ENCODE assay signal across 22 mouse cellular contexts in the genomic region with DNA sequence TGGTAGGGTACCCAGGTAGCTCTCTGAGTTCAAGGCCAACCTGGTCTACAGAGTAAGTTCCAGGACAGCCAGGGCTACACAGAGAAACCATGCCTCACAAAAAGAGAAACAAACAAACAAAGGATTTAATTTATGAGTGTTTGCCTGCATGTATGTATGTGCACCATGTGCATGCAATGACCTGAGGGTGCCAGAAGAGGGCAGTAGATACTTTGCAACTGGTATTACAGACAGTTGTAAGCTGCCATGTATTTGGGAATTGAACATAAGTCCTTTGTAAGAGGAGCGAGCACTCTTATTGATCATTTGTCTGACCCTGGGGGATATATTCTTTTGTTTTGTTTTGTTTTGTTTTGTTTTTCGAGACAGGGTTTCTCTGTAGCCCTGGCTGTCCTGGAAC. TPM values are rescaled to one million over a fixed set of nuclear protein-coding genes. Genes with fewer than 3 reads are reported as not detected.
A peak's percentile ranks its signal among the peaks of the same experiment; 100 is the strongest.
DNase-seq lines count a peak whose midpoint lies in the region; ATAC-seq and TF ChIP-seq lines count a peak whose summit lies in the region.
"Had no signal": no experiment of that assay in that cellular context is flagged by ENCODE, and none has a peak within 500 bp of the region (broad histone marks: within the 10 kb centered on the region; RNA-seq: fewer than 3 reads in every experiment).

No protein-coding gene starts in this region.

- no peak for TF ChIP-seq RAD21 in CH12.LX (IDR thresholded peaks at IDR 0.05; ENCODE audit: low read depth, low read length)

- no peak for TF ChIP-seq POLR2A in CH12.LX (IDR thresholded peaks at IDR 0.05; ENCODE audit: low read depth, low read length)

- H3K9me3 ChIP-seq in liver, embryonic 14.5 days (ENCODE audit: control insufficient read depth, low read length), result no peaks in the 10 kb centered on the region; the same call in 1 of the 2 replicates
- peaks cover 3% of the 10 kb centered on the region for H3K9me3 ChIP-seq in CH12.LX (replicated peaks; ENCODE audit: low read length)
- H3K9me3 ChIP-seq in forebrain, embryonic 15.5 days, result no peaks in the 10 kb centered on the region
- H3K9me3 ChIP-seq: embryonic facial prominence, embryonic 13.5 days; hindbrain, embryonic 13.5 days had no signal

- in situ Hi-C loops in CH12.LX (cut with MboI; ENCODE audit: low pct_ligation_motif_present, low pct_unique_long_range_greater_than_20kb, low sequenced_read_pairs), result no loop called here

- no peak for TF ChIP-seq EP300 in liver, embryonic 14.5 days (IDR thresholded peaks at IDR 0.05; ENCODE audit: low read depth)
- no peak for TF ChIP-seq EP300 in CH12.LX (IDR thresholded peaks at IDR 0.05; ENCODE audit: low read length)

- no peaks in the 10 kb centered on the region for H3K27me3 ChIP-seq in liver, embryonic 14.5 days (ENCODE audit: control insufficient read depth, insufficient read depth, low read length)
- no peaks in the 10 kb centered on the region for H3K27me3 ChIP-seq in CH12.LX (replicated peaks)
- no peaks in the 10 kb centered on the region for H3K27me3 ChIP-seq in forebrain, embryonic 15.5 days
- H3K27me3 ChIP-seq: embryonic facial prominence, embryonic 13.5 days; forebrain, embryonic 12.5 days; hindbrain, embryonic 13.5 days; megakaryocyte, embryonic 14.5 days; midbrain, embryonic 13.5 days; neural tube, embryonic 12.5 days had no signal

- no peak overlapping the region for H3K27ac ChIP-seq in liver, embryonic 14.5 days
- no peak overlapping the region for H3K27ac ChIP-seq in CH12.LX (ENCODE audit: insufficient read depth, low read depth)
- H3K27ac ChIP-seq in forebrain, embryonic 15.5 days (replicated peaks), result no peak overlapping the region
- H3K27ac ChIP-seq: embryonic facial prominence, embryonic 13.5 days; forebrain, embryonic 12.5 days; hindbrain, embryonic 13.5 days; midbrain, embryonic 13.5 days; neural tube, embryonic 12.5 days had no signal

- no peaks in the 10 kb centered on the region for H3K79me2 ChIP-seq in CH12.LX (replicated peaks; ENCODE audit: control insufficient read depth, extremely low read depth, insufficient read depth, poor library complexity, severe bottlenecking)

- 71% methylated on average over 2 of the region's 2 CpGs for WGBS in liver, embryonic 14.5 days (ENCODE audit: insufficient replicate concordance)
- 94% methylated on average over 2 of the region's 2 CpGs for WGBS in forebrain, embryonic 15.5 days

- H3K4me1 ChIP-seq in liver, embryonic 14.5 days (replicated peaks; ENCODE audit: control insufficient read depth in 2 of 2, insufficient read depth in 2 of 2, low read length in 1 of 2), result no peaks in the 10 kb centered on the region
- H3K4me1 ChIP-seq in CH12.LX (ENCODE audit: control insufficient read depth in 1 of 2, insufficient read depth in 2 of 2), result no peaks in the 10 kb centered on the region
- no peaks in the 10 kb centered on the region for H3K4me1 ChIP-seq in forebrain, embryonic 15.5 days
- H3K4me1 ChIP-seq: embryonic facial prominence, embryonic 13.5 days; forebrain, embryonic 12.5 days; hindbrain, embryonic 13.5 days; megakaryocyte, embryonic 14.5 days; midbrain, embryonic 13.5 days; neural tube, embryonic 12.5 days had no signal

- no peak overlapping the region for H3K4me3 ChIP-seq in liver, embryonic 14.5 days (ENCODE audit: insufficient read depth in 1 of 2, low read depth in 2 of 2, low read length in 2 of 2)
- no peak overlapping the region for H3K4me3 ChIP-seq in CH12.LX (replicated peaks in 1 of 3; ENCODE audit: low read depth in 2 of 3, low read length in 2 of 3, poor library complexity in 1 of 3)
- no peak overlapping the region for H3K4me3 ChIP-seq in forebrain, embryonic 15.5 days
- H3K4me3 ChIP-seq: embryonic facial prominence, embryonic 13.5 days; erythroblast, embryonic 14.5 days; forebrain, embryonic 12.5 days; hindbrain, embryonic 13.5 days; megakaryocyte, embryonic 14.5 days; midbrain, embryonic 13.5 days; neural tube, embryonic 12.5 days had no signal

- H3K36me3 ChIP-seq in liver, embryonic 14.5 days (replicated peaks; ENCODE audit: control insufficient read depth, insufficient read depth, low read depth), result no peaks in the 10 kb centered on the region
- no peaks in the 10 kb centered on the region for H3K36me3 ChIP-seq in CH12.LX (replicated peaks in 1 of 2; ENCODE audit: control insufficient read depth in 1 of 2, insufficient read depth in 1 of 2, low read length in 1 of 2)
- H3K36me3 ChIP-seq in forebrain, embryonic 15.5 days, result no peaks in the 10 kb centered on the region
- H3K36me3 ChIP-seq: embryonic facial prominence, embryonic 13.5 days; forebrain, embryonic 12.5 days; hindbrain, embryonic 13.5 days; midbrain, embryonic 13.5 days; neural tube, embryonic 12.5 days had no signal

- H3K9ac ChIP-seq in liver, embryonic 14.5 days (replicated peaks), result no peak overlapping the region
- H3K9ac ChIP-seq in CH12.LX (ENCODE audit: insufficient read depth, low read depth), result no peak overlapping the region
- no peak overlapping the region for H3K9ac ChIP-seq in forebrain, embryonic 15.5 days (replicated peaks)
- H3K9ac ChIP-seq: embryonic facial prominence, embryonic 13.5 days; forebrain, embryonic 12.5 days; hindbrain, embryonic 13.5 days; midbrain, embryonic 13.5 days; neural tube, embryonic 12.5 days had no signal

- peak; percentile 20; the same call in 1 of the 2 replicates for TF ChIP-seq CTCF in liver, embryonic 14.5 days (IDR thresholded peaks at IDR 0.05; ENCODE audit: low read depth)
- peak; percentile 13 to 16; a peak in 3 of 4 replicates for TF ChIP-seq CTCF in CH12.LX (conservative IDR thresholded peaks at IDR 0.05 in 1 of 2, IDR thresholded peaks at IDR 0.05 in 1 of 2; ENCODE audit: low read depth in 2 of 2, low read length in 2 of 2)

- H3K4me2 ChIP-seq in liver, embryonic 14.5 days (ENCODE audit: low read depth), result no peak overlapping the region
- H3K4me2 ChIP-seq in CH12.LX (ENCODE audit: insufficient read depth, low read depth, poor library complexity, severe bottlenecking), result no peak overlapping the region
- no peak overlapping the region for H3K4me2 ChIP-seq in forebrain, embryonic 15.5 days (replicated peaks)
- H3K4me2 ChIP-seq: embryonic facial prominence, embryonic 13.5 days; forebrain, embryonic 12.5 days; hindbrain, embryonic 13.5 days; midbrain, embryonic 13.5 days; neural tube, embryonic 12.5 days had no signal

- dilution Hi-C loops in CH12.LX (cut with MboI; ENCODE audit: extremely low pct_ligation_motif_present, extremely low pct_unique_long_range_greater_than_20kb, low sequenced_read_pairs), result no loop called here

- DNase-seq in liver, embryonic 14.5 days (ENCODE audit: low read depth in 3 of 3, low spot score in 3 of 3), result no peak
- DNase-seq in liver, result no peak
- DNase-seq in CH12.LX (ENCODE audit: extremely low read depth), result no peak
- DNase-seq in ES-CJ7 (ENCODE audit: low read depth, low spot score), result peak; percentile 57
- peak; percentile 22 for DNase-seq in induced T-regulatory cell, adult 2 months (ENCODE audit: low read depth)
- no peak for DNase-seq in spleen, adult 12 weeks (ENCODE audit: low spot score)
- DNase-seq: adrenal gland, postnatal 10 days; cerebellum, adult 2 months; cerebellum, postnatal 36 days; embryo, embryonic 11 days; kidney, postnatal 36 days; lung, postnatal 14 days; right cerebral cortex, postnatal 14 days; spleen, adult 18-20 months had no signal

- no peak for ATAC-seq in liver, embryonic 14.5 days (ENCODE audit: insufficient read depth)
- ATAC-seq in forebrain, embryonic 15.5 days (replicated peaks), result no peak
- ATAC-seq: midbrain, embryonic 13.5 days had no signal

TF ChIP-seq in CH12.LX, 34 proteins besides CTCF, POLR2A, EP300 and RAD21:
- TF ChIP-seq USF1 (IDR thresholded peaks at IDR 0.05; ENCODE audit: low read depth, low read length) (no peak), HCFC1 (IDR thresholded peaks at IDR 0.05; ENCODE audit: low read depth, low read length) (no peak), BHLHE40 (IDR thresholded peaks at IDR 0.05; ENCODE audit: low read depth, low read length) (no peak), JUN (IDR thresholded peaks at IDR 0.05; ENCODE audit: insufficient read depth, low read depth, low read length) (no peak), MEF2A (IDR thresholded peaks at IDR 0.05; ENCODE audit: borderline replicate concordance, low read depth, low read length) (no peak), SIN3A (IDR thresholded peaks at IDR 0.05; ENCODE audit: low read length) (no peak), SMC3 (IDR thresholded peaks at IDR 0.05; ENCODE audit: low read depth, low read length) (no peak), JUND (conservative IDR thresholded peaks at IDR 0.05; ENCODE audit: low read depth, low read length) (no peak), MAZ (IDR thresholded peaks at IDR 0.05; ENCODE audit: low read depth, low read length) (no peak)

RNA-seq across cellular contexts. Expression of a gene that starts 10.7 kb away (rescaled TPM):
- polyA plus RNA-seq in liver, embryonic 14.5 days (2012; rRNA removed), result 41.0 and 47.0 TPM in 2 replicates
- polyA plus RNA-seq in liver, embryonic 14.5 days (2014; fragmentation: Nextera tagmentation; extraction: Ambion mirVana), result 26.3 and 27.5 TPM in 2 replicates
- total RNA-seq in CH12.LX (2012; rRNA removed) (0.42 and 1.7 TPM in 2 replicates), CH12.LX (2014; rRNA removed) (0.04 and 0.48 TPM in 2 replicates)
- polyA plus RNA-seq in CH12.LX (2012; ENCODE audit: insufficient read length, low read depth), result 0.22 and 0.87 TPM in 2 replicates
- polyA plus RNA-seq in forebrain, embryonic 15.5 days (2015; fragmentation: Nextera tagmentation; extraction: Ambion mirVana), result 37.0 and 41.0 TPM in 2 replicates

Comparison
In these comparisons a context has a peak if more than half of its experiments do, and no peak if none do; other contexts are left out.
1. DNase-seq: peak in ES-CJ7 (single experiment) and induced T-regulatory cell, adult 2 months (single experiment); none in liver, embryonic 14.5 days (0 of 3), liver (single experiment), CH12.LX (single experiment) and spleen, adult 12 weeks (single experiment).
2. RNA of a gene that starts 10.7 kb away (polyA plus RNA-seq): 26.3 to 47.0 TPM in liver, embryonic 14.5 days and 37.0 to 41.0 TPM in forebrain, embryonic 15.5 days; 0.22 to 0.87 TPM in CH12.LX; every median in the first group is over 10 times any median in the second.